Mouse (Mus musculus): ENCODE data around the gene Fggy. TPM values are rescaled to one million over a fixed set of nuclear protein-coding genes. Genes with fewer than 3 reads are reported as not detected.
A peak's percentile ranks its signal among the peaks of the same experiment; 100 is the strongest.

Gene Fggy
- polyA plus RNA-seq, 1 experiment, result 24.5 TPM

- Histone ChIP-seq H3K27ac (replicated peaks; ENCODE audit: low read depth, low read length) (no peak overlapping the region), H3K4me3 (ENCODE audit: insufficient read depth, low read depth, low read length) (no peak overlapping the region), H3K4me1 (ENCODE audit: control insufficient read depth, insufficient read depth, insufficient read length, low read length) (no peaks in the 10 kb centered on the region)
Measured at GRCm38 (mm10) chr4:95913026-95913425, 355.7 kb downstream of the Fggy start.

GRCm38 (mm10) chr4:95915628-95916579 is 358.6 kb downstream of the Fggy start:
- Histone ChIP-seq H3K4me1 (ENCODE audit: control insufficient read depth, insufficient read depth, insufficient read length, low read length) (no peaks in the 10 kb centered on the region), H3K27ac (replicated peaks; ENCODE audit: low read depth, low read length) (no peak overlapping the region), H3K4me3 (ENCODE audit: insufficient read depth, low read depth, low read length) (no peak overlapping the region)

- H3K27ac ChIP-seq (replicated peaks; ENCODE audit: low read depth, low read length), result no peak overlapping the region
- H3K4me1 ChIP-seq (ENCODE audit: control insufficient read depth, insufficient read depth, insufficient read length, low read length), result no peaks in the 10 kb centered on the region
- H3K4me3 ChIP-seq (ENCODE audit: insufficient read depth, low read depth, low read length), result no peak overlapping the region
Measured at GRCm38 (mm10) chr4:95917703-95918102, 360.4 kb downstream of the Fggy start.

- H3K4me3 ChIP-seq (ENCODE audit: insufficient read depth, low read depth, low read length), result no peak overlapping the region
- H3K27ac ChIP-seq (replicated peaks; ENCODE audit: low read depth, low read length), result no peak overlapping the region
- no peaks in the 10 kb centered on the region for H3K4me1 ChIP-seq (ENCODE audit: control insufficient read depth, insufficient read depth, insufficient read length, low read length)
Measured at GRCm38 (mm10) chr4:95920448-95920847, 363.1 kb downstream of the Fggy start.

- no peaks in the 10 kb centered on the region for H3K4me1 ChIP-seq (ENCODE audit: control insufficient read depth, insufficient read depth, insufficient read length, low read length)
- no peak overlapping the region for H3K27ac ChIP-seq (replicated peaks; ENCODE audit: low read depth, low read length)
- no peak overlapping the region for H3K4me3 ChIP-seq (ENCODE audit: insufficient read depth, low read depth, low read length)
Measured at GRCm38 (mm10) chr4:95924210-95925184, 367.2 kb downstream of the Fggy start.

- no peak overlapping the region for H3K27ac ChIP-seq (replicated peaks; ENCODE audit: low read depth, low read length)
- H3K4me1 ChIP-seq (ENCODE audit: control insufficient read depth, insufficient read depth, insufficient read length, low read length), result no peaks in the 10 kb centered on the region
- H3K4me3 ChIP-seq (ENCODE audit: insufficient read depth, low read depth, low read length), result no peak overlapping the region
Measured at GRCm38 (mm10) chr4:95928846-95929245, 371.5 kb downstream of the Fggy start.

- Histone ChIP-seq H3K27ac (replicated peaks; ENCODE audit: low read depth, low read length) (no peak overlapping the region), H3K4me1 (ENCODE audit: control insufficient read depth, insufficient read depth, insufficient read length, low read length) (no peaks in the 10 kb centered on the region), H3K4me3 (ENCODE audit: insufficient read depth, low read depth, low read length) (no peak overlapping the region)
Measured at GRCm38 (mm10) chr4:95929936-95930335, 372.6 kb downstream of the Fggy start.

- no peak overlapping the region for H3K27ac ChIP-seq (replicated peaks; ENCODE audit: low read depth, low read length)
- no peaks in the 10 kb centered on the region for H3K4me1 ChIP-seq (ENCODE audit: control insufficient read depth, insufficient read depth, insufficient read length, low read length)
- no peak overlapping the region for H3K4me3 ChIP-seq (ENCODE audit: insufficient read depth, low read depth, low read length)
Measured at GRCm38 (mm10) chr4:95931331-95931730, 374.0 kb downstream of the Fggy start.

- no peaks in the 10 kb centered on the region for H3K4me1 ChIP-seq (ENCODE audit: control insufficient read depth, insufficient read depth, insufficient read length, low read length)
- no peak overlapping the region for H3K27ac ChIP-seq (replicated peaks; ENCODE audit: low read depth, low read length)
- H3K4me3 ChIP-seq (ENCODE audit: insufficient read depth, low read depth, low read length), result no peak overlapping the region
Measured at GRCm38 (mm10) chr4:95933801-95934356, 376.6 kb downstream of the Fggy start.

- no peaks in the 10 kb centered on the region for H3K4me1 ChIP-seq (ENCODE audit: control insufficient read depth, insufficient read depth, insufficient read length, low read length)
- H3K27ac ChIP-seq (replicated peaks; ENCODE audit: low read depth, low read length), result no peak overlapping the region
- no peak overlapping the region for H3K4me3 ChIP-seq (ENCODE audit: insufficient read depth, low read depth, low read length)
Measured at GRCm38 (mm10) chr4:95934384-95935035, 377.2 kb downstream of the Fggy start.

- Histone ChIP-seq H3K4me1 (ENCODE audit: control insufficient read depth, insufficient read depth, insufficient read length, low read length) (no peaks in the 10 kb centered on the region), H3K4me3 (ENCODE audit: insufficient read depth, low read depth, low read length) (no peak overlapping the region), H3K27ac (replicated peaks; ENCODE audit: low read depth, low read length) (no peak overlapping the region)
Measured at GRCm38 (mm10) chr4:95938701-95939100, 381.4 kb downstream of the Fggy start.

GRCm38 (mm10) chr4:95947896-95948295 is 390.6 kb downstream of the Fggy start:
- no peaks in the 10 kb centered on the region for H3K4me1 ChIP-seq (ENCODE audit: control insufficient read depth, insufficient read depth, insufficient read length, low read length)
- H3K4me3 ChIP-seq (ENCODE audit: insufficient read depth, low read depth, low read length), result no peak overlapping the region
- no peak overlapping the region for H3K27ac ChIP-seq (replicated peaks; ENCODE audit: low read depth, low read length)

- no peaks in the 10 kb centered on the region for H3K4me1 ChIP-seq (ENCODE audit: control insufficient read depth, insufficient read depth, insufficient read length, low read length)
- no peak overlapping the region for H3K4me3 ChIP-seq (ENCODE audit: insufficient read depth, low read depth, low read length)
- H3K27ac ChIP-seq (replicated peaks; ENCODE audit: low read depth, low read length), result no peak overlapping the region
Measured at GRCm38 (mm10) chr4:95953328-95953727, 396.0 kb downstream of the Fggy start.

- peak within 1 kb of the TSS; percentile 67 for H3K4me3 ChIP-seq (ENCODE audit: insufficient read depth, low read depth, low read length)
- peaks cover 3% of the 10 kb centered on the region; the same call in 1 of the 2 replicates for H3K4me1 ChIP-seq (ENCODE audit: control insufficient read depth, insufficient read depth, insufficient read length, low read length)
- no peak within 1 kb of the TSS for H3K27ac ChIP-seq (replicated peaks; ENCODE audit: low read depth, low read length)
Measured at GRCm38 (mm10) chr4:95966928-95967724, 409.8 kb downstream of the Fggy start, which contains the start of gene Hook1. Hook1 (plus strand) TSS chr4:95967240.
